Mouse (Mus musculus): ENCODE results near the gene Llcfc1. TPM values are rescaled to one million over a fixed set of nuclear protein-coding genes. Genes with fewer than 3 reads are reported as not detected.

The Llcfc1 gene
- polyA plus RNA-seq, 1 experiment from 2014 or later: not detected

DNA sequence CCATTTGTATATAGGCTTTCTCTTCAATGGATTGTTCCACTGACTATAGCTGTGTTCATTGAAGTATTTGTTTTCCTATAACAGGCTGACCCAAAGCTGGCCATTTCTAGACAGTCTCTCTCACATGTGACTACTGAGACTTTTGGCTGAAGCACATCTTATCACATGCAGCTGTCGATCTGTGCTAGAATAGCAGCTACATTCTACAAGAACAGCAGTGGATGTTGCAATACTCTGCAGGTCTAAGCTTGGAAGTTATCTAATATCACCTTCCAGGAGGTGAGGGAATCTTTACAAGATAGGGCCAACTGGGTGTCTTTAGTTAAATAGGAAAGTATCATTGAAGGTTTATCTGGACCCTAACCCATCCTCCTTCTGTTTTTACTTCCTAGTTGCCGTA is 37.2 kb downstream of the Llcfc1 start:
- WGBS: 80% methylated on average over 2 of the region's 2 CpGs
- no peak overlapping the region for H3K4me2 ChIP-seq (replicated peaks; ENCODE audit: low read depth, low read length)
- ATAC-seq (no peak), DNase-seq (ENCODE audit: low spot score) (no peak)
- no peaks in the 10 kb centered on the region for H3K27me3 ChIP-seq (replicated peaks; ENCODE audit: insufficient read depth, low read length)
- no peak overlapping the region for H3K27ac ChIP-seq (ENCODE audit: low read length)
- no peaks in the 10 kb centered on the region for H3K4me1 ChIP-seq (ENCODE audit: insufficient read depth, low read depth, low read length)
- H3K9ac ChIP-seq (replicated peaks; ENCODE audit: low read depth): no peak overlapping the region
- H3K4me3 ChIP-seq (ENCODE audit: low read depth, low read length): no peak overlapping the region
- no peaks in the 10 kb centered on the region for H3K36me3 ChIP-seq (ENCODE audit: insufficient read depth, low read length)
- no peaks in the 10 kb centered on the region for H3K9me3 ChIP-seq (ENCODE audit: low read length)
- TF ChIP-seq EP300 (IDR thresholded peaks at IDR 0.05): no peak
- no peak for TF ChIP-seq CTCF (IDR thresholded peaks at IDR 0.05)

DNA sequence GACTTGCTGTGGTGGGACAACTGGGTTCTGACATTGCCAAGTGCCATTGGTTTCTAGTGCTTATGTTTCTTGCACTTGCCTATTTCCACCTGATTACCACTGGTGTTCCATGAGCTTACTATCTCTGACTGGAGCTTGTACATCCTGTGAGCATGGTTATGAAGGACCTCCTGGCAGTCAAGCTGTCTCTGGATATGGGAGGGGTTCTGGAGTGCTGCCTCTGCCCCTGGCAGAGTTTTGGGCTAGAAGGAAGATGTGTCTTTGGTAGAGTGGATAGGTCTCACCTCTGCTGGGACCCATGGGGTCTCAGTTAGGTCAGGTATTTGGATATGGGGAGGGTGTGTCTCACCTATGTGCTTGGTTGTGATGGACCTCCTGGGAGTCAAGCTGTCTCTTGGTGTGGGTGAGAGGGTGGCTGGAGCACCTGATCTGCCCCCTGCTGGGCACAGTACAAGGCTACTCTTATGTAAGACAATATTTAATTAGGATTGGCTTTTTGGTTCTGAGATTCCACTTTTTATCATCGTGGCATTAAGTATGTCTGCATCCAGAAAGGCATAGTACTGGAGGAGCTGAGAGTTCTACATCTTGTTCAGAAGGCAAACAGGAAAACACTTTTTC is 43.9 kb downstream of the Llcfc1 start:
- no peak for TF ChIP-seq EP300 (IDR thresholded peaks at IDR 0.05)
- WGBS: 62% methylated on average over 1 of the region's 1 CpGs
- Histone ChIP-seq H3K36me3 (ENCODE audit: insufficient read depth, low read length) (no peaks in the 10 kb centered on the region), H3K4me2 (replicated peaks; ENCODE audit: low read depth, low read length) (no peak overlapping the region), H3K9me3 (ENCODE audit: low read length) (no peaks in the 10 kb centered on the region), H3K27me3 (replicated peaks; ENCODE audit: insufficient read depth, low read length) (no peaks in the 10 kb centered on the region), H3K4me3 (ENCODE audit: low read depth, low read length) (no peak overlapping the region), H3K4me1 (ENCODE audit: insufficient read depth, low read depth, low read length) (no peaks in the 10 kb centered on the region), H3K27ac (ENCODE audit: low read length) (no peak overlapping the region), H3K9ac (replicated peaks; ENCODE audit: low read depth) (no peak overlapping the region)
- ATAC-seq (no peak), DNase-seq (ENCODE audit: low spot score) (no peak)

GRCm38 (mm10) chr6:41734719-41735470 is 50.7 kb downstream of the Llcfc1 start:
- no peaks in the 10 kb centered on the region for H3K9me3 ChIP-seq (ENCODE audit: low read length)
- ATAC-seq: no peak
- TF ChIP-seq CTCF (IDR thresholded peaks at IDR 0.05) (no peak), EP300 (IDR thresholded peaks at IDR 0.05) (no peak)
- H3K4me3 ChIP-seq (ENCODE audit: low read depth, low read length): no peak overlapping the region
- no peak for DNase-seq (ENCODE audit: low spot score)
- H3K4me1 ChIP-seq (ENCODE audit: insufficient read depth, low read depth, low read length): no peaks in the 10 kb centered on the region
- H3K27me3 ChIP-seq (replicated peaks; ENCODE audit: insufficient read depth, low read length): no peaks in the 10 kb centered on the region
- no peaks in the 10 kb centered on the region for H3K36me3 ChIP-seq (ENCODE audit: insufficient read depth, low read length)
- no peak overlapping the region for H3K27ac ChIP-seq (ENCODE audit: low read length)
- H3K9ac ChIP-seq (replicated peaks; ENCODE audit: low read depth): no peak overlapping the region
- 88% methylated on average over 5 of the region's 5 CpGs for WGBS
- H3K4me2 ChIP-seq (replicated peaks; ENCODE audit: low read depth, low read length): no peak overlapping the region

Other genes with a start within 250 kb of the Llcfc1 start
- not detected in 2 replicates for gene Gm10334, start 238.3 kb upstream of the Llcfc1 start, polyA plus RNA-seq (2015; fragmentation: Nextera tagmentation; extraction: Ambion mirVana)
- not detected in 2 replicates for gene Prss1, start 225.5 kb upstream of the Llcfc1 start, polyA plus RNA-seq (2015; fragmentation: Nextera tagmentation; extraction: Ambion mirVana)
- not detected in 2 replicates for gene Prss2, start 162.6 kb upstream of the Llcfc1 start, polyA plus RNA-seq (2015; fragmentation: Nextera tagmentation; extraction: Ambion mirVana)
- gene Ephb6, start 78.9 kb upstream of the Llcfc1 start, polyA plus RNA-seq (2015; fragmentation: Nextera tagmentation; extraction: Ambion mirVana): 5.5 and 6.2 TPM in 2 replicates
- gene Trpv6, start 48.0 kb upstream of the Llcfc1 start, polyA plus RNA-seq (2015; fragmentation: Nextera tagmentation; extraction: Ambion mirVana): 12.4 and 17.8 TPM in 2 replicates
- gene Trpv5, start 3.7 kb upstream of the Llcfc1 start, polyA plus RNA-seq (2015; fragmentation: Nextera tagmentation; extraction: Ambion mirVana): not detected in 2 replicates
- gene Kel, start 19.9 kb downstream of the Llcfc1 start, polyA plus RNA-seq (2015; fragmentation: Nextera tagmentation; extraction: Ambion mirVana): 1.1 and 1.6 TPM in 2 replicates
- not detected in 2 replicates for gene Olfr459, start 90.7 kb downstream of the Llcfc1 start, polyA plus RNA-seq (2015; fragmentation: Nextera tagmentation; extraction: Ambion mirVana)
- not detected in 2 replicates for gene Pip, start 163.1 kb downstream of the Llcfc1 start, polyA plus RNA-seq (2015; fragmentation: Nextera tagmentation; extraction: Ambion mirVana)
- not detected in 2 replicates for gene Sval2, start 168.6 kb downstream of the Llcfc1 start, polyA plus RNA-seq (2015; fragmentation: Nextera tagmentation; extraction: Ambion mirVana)